Mouse (Mus musculus): Measurements from ENCODE around the gene Tnfrsf1b. TPM values are rescaled to one million over a fixed set of nuclear protein-coding genes. Genes with fewer than 3 reads are reported as not detected.
A peak's percentile ranks its signal among the peaks of the same experiment; 100 is the strongest.

Tnfrsf1b gene
- polyA plus RNA-seq, 1 experiment = 8.4 TPM

DNA sequence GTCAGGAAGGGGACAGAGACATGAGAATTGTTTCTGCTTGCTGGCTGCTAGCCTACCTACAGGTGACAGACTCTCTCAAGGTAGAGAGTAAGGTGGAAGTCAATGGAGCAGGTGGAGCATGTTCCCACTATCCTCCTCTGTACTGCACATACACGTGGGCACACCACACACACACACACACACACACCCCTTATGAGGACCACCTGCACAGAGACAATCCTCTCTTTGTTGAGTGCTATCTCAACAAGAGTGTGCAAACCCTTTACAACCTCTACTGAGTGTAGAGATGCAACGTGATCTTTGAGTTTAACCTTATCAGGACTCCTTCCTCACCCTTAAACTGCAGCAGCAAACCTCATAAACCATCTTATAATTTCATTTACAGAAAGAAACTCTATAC is 43.4 kb downstream of the Tnfrsf1b start:
- Histone ChIP-seq H3K36me3 (ENCODE audit: control insufficient read depth, insufficient read depth, low read length) (no peaks in the 10 kb centered on the region), H3K27ac (ENCODE audit: insufficient read depth, low read depth, low read length) (no peak overlapping the region), H3K27me3 (replicated peaks; ENCODE audit: control insufficient read depth, insufficient read depth, low read length) (no peaks in the 10 kb centered on the region), H3K4me1 (ENCODE audit: control insufficient read depth, insufficient read depth, low read length) (no peaks in the 10 kb centered on the region), H3K4me3 (ENCODE audit: insufficient read depth, low read depth, low read length) (no peak overlapping the region)
- 72% methylated on average over 2 of the region's 2 CpGs for WGBS
- no peak for DNase-seq
- no peak for TF ChIP-seq CTCF (conservative IDR thresholded peaks at IDR 0.05; ENCODE audit: insufficient read depth, insufficient read length, low read depth, low read length)
- TF ChIP-seq POLR2A (IDR thresholded peaks at IDR 0.05; ENCODE audit: low read depth, low read length) = no peak

GRCm38 (mm10) chr4:145201424-145201823 is 45.2 kb downstream of the Tnfrsf1b start:
- no peaks in the 10 kb centered on the region for H3K4me1 ChIP-seq (ENCODE audit: control insufficient read depth, insufficient read depth, low read length)
- no peak overlapping the region for H3K4me3 ChIP-seq (ENCODE audit: insufficient read depth, low read depth, low read length)
- no peaks in the 10 kb centered on the region for H3K27me3 ChIP-seq (replicated peaks; ENCODE audit: control insufficient read depth, insufficient read depth, low read length)
- TF ChIP-seq CTCF (conservative IDR thresholded peaks at IDR 0.05; ENCODE audit: insufficient read depth, insufficient read length, low read depth, low read length) (no peak), POLR2A (IDR thresholded peaks at IDR 0.05; ENCODE audit: low read depth, low read length) (no peak)
- DNase-seq = no peak
- H3K27ac ChIP-seq (ENCODE audit: insufficient read depth, low read depth, low read length) = no peak overlapping the region
- no peaks in the 10 kb centered on the region for H3K36me3 ChIP-seq (ENCODE audit: control insufficient read depth, insufficient read depth, low read length)
- WGBS = 56% methylated on average over 3 of the region's 3 CpGs

DNA sequence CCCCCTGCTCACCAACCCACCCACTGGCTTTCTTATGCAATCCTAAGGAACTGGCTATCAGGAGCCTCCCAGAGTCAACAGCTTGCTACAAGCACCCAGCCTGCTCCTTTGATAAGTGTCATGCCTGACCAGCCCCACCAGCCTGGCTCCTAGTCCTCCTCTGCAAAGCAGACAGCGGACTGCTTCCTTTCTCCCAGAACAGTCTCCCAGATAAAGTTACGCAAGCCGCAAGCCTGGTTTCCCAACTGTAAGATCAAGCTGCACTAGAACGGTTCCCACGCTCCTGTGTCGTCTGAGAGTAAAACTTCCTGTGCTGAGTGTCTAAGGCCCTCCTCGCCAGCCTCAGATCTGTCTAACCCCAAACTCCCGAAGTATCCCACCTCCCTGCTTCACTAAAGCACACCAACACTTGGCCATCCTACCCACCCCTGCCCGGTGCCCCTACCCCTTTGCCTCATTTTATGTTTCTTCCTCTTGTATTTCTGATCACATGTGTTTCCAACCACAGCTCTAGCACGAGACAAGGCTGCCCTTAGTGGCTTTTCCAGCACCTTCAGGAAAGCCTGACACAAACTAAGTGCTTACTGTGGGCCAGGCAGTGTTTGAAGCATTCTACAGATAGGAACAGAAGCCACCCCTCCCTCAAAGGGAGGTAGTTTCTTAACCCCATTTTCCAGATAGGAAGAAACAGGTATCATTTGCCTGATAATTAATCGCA is 46.5 kb downstream of the Tnfrsf1b start:
- peak; percentile 48 for DNase-seq
- no peaks in the 10 kb centered on the region for H3K27me3 ChIP-seq (replicated peaks; ENCODE audit: control insufficient read depth, insufficient read depth, low read length)
- 21% methylated on average over 11 of the region's 11 CpGs for WGBS
- TF ChIP-seq CTCF (conservative IDR thresholded peaks at IDR 0.05; ENCODE audit: insufficient read depth, insufficient read length, low read depth, low read length) = no peak
- TF ChIP-seq POLR2A (IDR thresholded peaks at IDR 0.05; ENCODE audit: low read depth, low read length) = no peak
- no peak overlapping the region for H3K4me3 ChIP-seq (ENCODE audit: insufficient read depth, low read depth, low read length)
- H3K36me3 ChIP-seq (ENCODE audit: control insufficient read depth, insufficient read depth, low read length) = no peaks in the 10 kb centered on the region
- H3K27ac ChIP-seq (ENCODE audit: insufficient read depth, low read depth, low read length) = no peak overlapping the region
- no peaks in the 10 kb centered on the region for H3K4me1 ChIP-seq (ENCODE audit: control insufficient read depth, insufficient read depth, low read length)

GRCm38 (mm10) chr4:145196586-145196985 is 50.1 kb downstream of the Tnfrsf1b start:
- no peaks in the 10 kb centered on the region for H3K27me3 ChIP-seq (replicated peaks; ENCODE audit: control insufficient read depth, insufficient read depth, low read length)
- DNase-seq = no peak
- H3K27ac ChIP-seq (ENCODE audit: insufficient read depth, low read depth, low read length) = no peak overlapping the region
- 81% methylated on average over 4 of the region's 4 CpGs for WGBS
- no peak overlapping the region for H3K4me3 ChIP-seq (ENCODE audit: insufficient read depth, low read depth, low read length)
- H3K4me1 ChIP-seq (ENCODE audit: control insufficient read depth, insufficient read depth, low read length) = peaks cover 6% of the 10 kb centered on the region; the same call in 1 of the 2 replicates
- TF ChIP-seq POLR2A (IDR thresholded peaks at IDR 0.05; ENCODE audit: low read depth, low read length) (no peak), CTCF (conservative IDR thresholded peaks at IDR 0.05; ENCODE audit: insufficient read depth, insufficient read length, low read depth, low read length) (peak; percentile 26; the same call in 1 of the 2 replicates)
- H3K36me3 ChIP-seq (ENCODE audit: control insufficient read depth, insufficient read depth, low read length) = no peaks in the 10 kb centered on the region

DNA sequence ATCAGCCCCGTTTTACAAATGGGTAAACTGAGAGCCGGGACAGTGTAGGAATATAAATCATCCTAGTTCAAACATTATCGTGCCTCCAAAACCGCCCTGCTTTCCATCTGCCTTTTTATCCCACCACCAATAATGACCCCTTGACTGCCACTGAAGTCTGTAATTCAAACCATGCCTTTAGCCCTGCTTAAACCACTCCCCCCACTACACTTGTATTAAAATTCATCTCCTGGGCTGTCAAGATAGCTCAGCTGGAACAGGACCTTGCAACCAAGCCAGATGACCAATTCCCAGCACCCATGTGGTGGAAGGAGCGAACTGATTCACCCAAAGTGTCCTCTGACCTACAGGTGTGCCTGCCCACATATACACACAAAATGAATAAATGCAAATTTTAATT is 51.5 kb downstream of the Tnfrsf1b start:
- 21% methylated on average over 5 of the region's 5 CpGs for WGBS
- DNase-seq = no peak
- no peak for TF ChIP-seq CTCF (conservative IDR thresholded peaks at IDR 0.05; ENCODE audit: insufficient read depth, insufficient read length, low read depth, low read length)
- no peak for TF ChIP-seq POLR2A (IDR thresholded peaks at IDR 0.05; ENCODE audit: low read depth, low read length)
- Histone ChIP-seq H3K27me3 (replicated peaks; ENCODE audit: control insufficient read depth, insufficient read depth, low read length) (no peaks in the 10 kb centered on the region), H3K4me1 (ENCODE audit: control insufficient read depth, insufficient read depth, low read length) (peaks cover 6% of the 10 kb centered on the region; the same call in 1 of the 2 replicates), H3K36me3 (ENCODE audit: control insufficient read depth, insufficient read depth, low read length) (no peaks in the 10 kb centered on the region), H3K27ac (ENCODE audit: insufficient read depth, low read depth, low read length) (no peak overlapping the region), H3K4me3 (ENCODE audit: insufficient read depth, low read depth, low read length) (no peak overlapping the region)

DNA sequence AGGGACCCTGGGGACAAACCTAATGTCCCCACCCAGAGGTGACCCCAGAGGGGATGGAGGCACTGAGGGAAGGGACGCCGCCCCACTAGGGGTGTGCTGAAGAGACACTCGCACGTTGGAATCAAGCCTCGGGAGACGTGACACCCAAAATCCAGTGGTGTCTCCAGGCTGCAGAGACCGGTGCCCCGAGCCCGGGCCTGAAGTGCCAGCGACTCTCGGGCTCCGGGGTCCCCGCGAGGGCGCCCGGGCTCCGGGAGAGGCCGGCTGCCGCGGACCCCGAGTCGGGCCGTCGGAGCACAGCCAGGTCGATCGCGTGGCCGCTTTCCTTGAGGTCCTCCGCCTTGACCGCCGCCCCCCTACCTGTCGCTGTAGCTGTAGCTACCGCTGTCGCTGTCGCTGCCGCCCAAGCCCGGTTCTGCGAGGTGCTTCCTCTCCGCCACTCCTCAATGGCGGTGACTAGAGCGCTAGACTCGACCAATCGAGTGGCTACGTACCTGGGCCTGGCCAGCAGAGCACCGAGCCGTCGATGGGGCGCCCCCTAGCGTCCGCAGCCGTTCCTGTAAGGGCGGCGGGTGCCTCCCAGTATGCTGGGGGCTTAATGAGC is 52.0 kb downstream of the Tnfrsf1b start, which contains the start of gene Vps13d:
Gene Vps13d, minus strand, starts transcription at position 447 of the 604 bp plus-strand sequence.
- H3K4me1 ChIP-seq (ENCODE audit: control insufficient read depth, insufficient read depth, low read length) = peaks cover 6% of the 10 kb centered on the region; the same call in 1 of the 2 replicates
- H3K4me3 ChIP-seq (ENCODE audit: insufficient read depth, low read depth, low read length) = peak within 1 kb of the TSS; percentile 89
- TF ChIP-seq POLR2A (IDR thresholded peaks at IDR 0.05; ENCODE audit: low read depth, low read length) (peak; percentile 62), CTCF (conservative IDR thresholded peaks at IDR 0.05; ENCODE audit: insufficient read depth, insufficient read length, low read depth, low read length) (peak; percentile 92)
- DNase-seq = peak; percentile 93
- H3K27me3 ChIP-seq (replicated peaks; ENCODE audit: control insufficient read depth, insufficient read depth, low read length) = no peaks in the 10 kb centered on the region
- H3K27ac ChIP-seq (ENCODE audit: insufficient read depth, low read depth, low read length) = peak within 1 kb of the TSS; percentile 92
- no peaks in the 10 kb centered on the region for H3K36me3 ChIP-seq (ENCODE audit: control insufficient read depth, insufficient read depth, low read length)
- WGBS = under 1% methylated on average over 53 of the region's 53 CpGs

DNA sequence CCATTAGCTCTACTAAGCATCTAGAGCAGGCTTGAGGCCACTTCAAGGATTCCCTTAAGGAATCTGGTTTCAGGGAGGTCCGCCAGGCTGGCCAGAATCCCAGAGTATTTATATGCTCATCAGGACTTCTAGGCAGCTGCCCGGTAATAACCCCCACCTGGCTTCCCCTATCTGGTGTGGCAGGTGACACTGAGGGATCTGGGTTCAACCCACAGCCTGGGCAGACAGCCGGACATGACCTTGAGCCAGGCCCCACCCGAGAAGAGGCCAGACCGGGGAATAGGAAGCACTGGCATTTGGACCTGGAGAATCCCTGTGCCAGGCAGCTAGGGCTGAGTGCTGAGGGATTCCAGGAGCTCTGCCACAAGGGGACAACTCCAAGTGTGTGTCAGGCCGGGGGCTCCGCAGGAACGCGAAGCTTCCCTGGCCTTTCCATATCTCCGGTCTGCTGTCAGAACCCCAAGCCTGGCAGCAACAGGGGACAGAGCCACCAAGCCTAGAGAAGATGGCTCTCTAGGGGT is 52.6 kb downstream of the Tnfrsf1b start:
- Histone ChIP-seq H3K4me1 (ENCODE audit: control insufficient read depth, insufficient read depth, low read length) (peaks cover 6% of the 10 kb centered on the region; the same call in 1 of the 2 replicates), H3K36me3 (ENCODE audit: control insufficient read depth, insufficient read depth, low read length) (no peaks in the 10 kb centered on the region), H3K27me3 (replicated peaks; ENCODE audit: control insufficient read depth, insufficient read depth, low read length) (no peaks in the 10 kb centered on the region), H3K27ac (ENCODE audit: insufficient read depth, low read depth, low read length) (peak overlapping the region; percentile 92), H3K4me3 (ENCODE audit: insufficient read depth, low read depth, low read length) (peak overlapping the region; percentile 89)
- peak; percentile 80 for DNase-seq
- TF ChIP-seq POLR2A (IDR thresholded peaks at IDR 0.05; ENCODE audit: low read depth, low read length) (no peak), CTCF (conservative IDR thresholded peaks at IDR 0.05; ENCODE audit: insufficient read depth, insufficient read length, low read depth, low read length) (0 out of 2 replicates have a peak, but pooled peaks have one; percentile 1)
- WGBS = under 1% methylated on average over 10 of the region's 10 CpGs

All from kidney, adult 2 months (tissue).